ENCODE assay signal across 8 mouse cellular contexts in the genomic region with DNA sequence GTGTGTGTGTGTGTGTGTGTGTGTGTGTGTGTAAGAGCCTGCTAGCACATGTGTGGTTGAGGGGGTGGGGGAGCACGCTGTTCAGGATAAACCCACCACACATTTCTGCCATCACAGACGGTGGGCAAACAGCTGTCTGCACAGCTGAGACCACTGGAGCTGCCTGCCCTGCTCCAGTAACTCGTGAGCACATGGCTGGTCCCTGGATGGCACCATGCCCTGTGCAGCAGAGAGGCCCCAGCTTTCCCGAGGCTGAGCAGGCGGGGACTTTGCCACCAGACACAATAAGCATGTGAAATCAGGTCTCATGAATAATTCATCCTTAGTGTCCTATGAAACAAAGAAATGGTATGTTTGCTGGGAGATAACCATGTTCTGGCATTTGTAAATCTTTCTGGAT.
DNase-seq lines count a peak whose midpoint lies in the region; ATAC-seq lines count a peak whose summit lies in the region.

No protein-coding gene starts in this region.

- H3K27ac ChIP-seq in forebrain, embryonic 13.5 days = peak overlapping the region; percentile 86
- H3K27ac ChIP-seq in intestine, embryonic 16.5 days (ENCODE audit: low read length) = no peak overlapping the region

- WGBS in forebrain, embryonic 13.5 days = 8% methylated on average over 5 of the region's 5 CpGs
- 51% methylated on average over 5 of the region's 5 CpGs for WGBS in intestine, embryonic 16.5 days

- no peaks in the 10 kb centered on the region for H3K27me3 ChIP-seq in forebrain, embryonic 13.5 days
- H3K27me3 ChIP-seq in intestine, embryonic 16.5 days (replicated peaks; ENCODE audit: control insufficient read depth, insufficient read depth, low read length) = no peaks in the 10 kb centered on the region

- 0 out of 2 replicates have a peak overlapping the region, but pooled peaks have one; percentile 12 for H3K9ac ChIP-seq in forebrain, embryonic 13.5 days
- no peak overlapping the region for H3K9ac ChIP-seq in intestine, embryonic 16.5 days (ENCODE audit: low read depth, low read length)

- ATAC-seq in cerebellum, adult (ENCODE audit: insufficient number of reproducible peaks, low FRiP score, low TSS enrichment) = 0 out of 2 replicates have a peak, but pooled peaks have one; percentile 33
- ATAC-seq in forebrain, embryonic 13.5 days = peak; percentile 95
- ATAC-seq in intestine, embryonic 16.5 days = no peak

- H3K4me1 ChIP-seq in forebrain, embryonic 13.5 days = peaks cover 61% of the 10 kb centered on the region
- H3K4me1 ChIP-seq in intestine, embryonic 16.5 days (ENCODE audit: control insufficient read depth, insufficient read depth, low read length) = peaks cover 3% of the 10 kb centered on the region; the same call in 1 of the 2 replicates

- H3K9me3 ChIP-seq in forebrain, embryonic 13.5 days (replicated peaks) = no peaks in the 10 kb centered on the region
- H3K9me3 ChIP-seq in intestine, embryonic 16.5 days (ENCODE audit: control insufficient read depth, low read length) = no peaks in the 10 kb centered on the region

- H3K4me2 ChIP-seq in forebrain, embryonic 13.5 days = peak overlapping the region; percentile 26
- H3K4me2 ChIP-seq in intestine, embryonic 16.5 days (ENCODE audit: low read depth, low read length) = no peak overlapping the region

- no peaks in the 10 kb centered on the region for H3K36me3 ChIP-seq in forebrain, embryonic 13.5 days (ENCODE audit: poor library complexity, severe bottlenecking)
- no peaks in the 10 kb centered on the region for H3K36me3 ChIP-seq in intestine, embryonic 16.5 days (ENCODE audit: control insufficient read depth, insufficient read depth, low read length)

- H3K4me3 ChIP-seq in forebrain, embryonic 13.5 days = no peak overlapping the region
- no peak overlapping the region for H3K4me3 ChIP-seq in intestine, embryonic 16.5 days (ENCODE audit: low read length)

- DNase-seq in cerebellum, adult 9-10 months = no peak
- DNase-seq in Muller cell, postnatal 12 days (ENCODE audit: inconsistent ontology term) = peak; percentile 59
- DNase-seq in kidney, postnatal 36 days = peak; percentile 30 to 58
- peak; percentile 88 for DNase-seq in retina, postnatal 1 day
- DNase-seq in urinary bladder, postnatal 25 days (ENCODE audit: low spot score) = no peak

Comparison
In these comparisons a context has a peak if more than half of its experiments do, and no peak if none do; other contexts are left out.
1. DNase-seq: peak in Muller cell, postnatal 12 days (single experiment), kidney, postnatal 36 days (2 of 2) and retina, postnatal 1 day (single experiment); none in cerebellum, adult 9-10 months (single experiment) and urinary bladder, postnatal 25 days (single experiment).